Mouse (Mus musculus) brain, embryonic 14.5 days (tissue): Measurements from ENCODE around the gene Cilp2.

Experiments
- CTCF ChIP-seq: fragments of 200-500 bp; IDR thresholded peaks from 2 replicates; pipeline ENCODE4 v1.5.1; 2012; ENCODE audit warnings: inconsistent platforms, mild to moderate bottlenecking, moderate library complexity, borderline replicate concordance; ENCODE audit not compliant: insufficient read depth, insufficient read length; ENCODE audit errors: extremely low read depth
- POLR2A ChIP-seq: fragments of 200-500 bp; IDR thresholded peaks from 2 replicates; pipeline ENCODE4 v1.6.1; 2012; ENCODE audit warnings: mild to moderate bottlenecking, inconsistent platforms, borderline replicate concordance; ENCODE audit not compliant: poor library complexity, insufficient read depth, insufficient read length, severe bottlenecking; ENCODE audit errors: extremely low read depth

DNA sequence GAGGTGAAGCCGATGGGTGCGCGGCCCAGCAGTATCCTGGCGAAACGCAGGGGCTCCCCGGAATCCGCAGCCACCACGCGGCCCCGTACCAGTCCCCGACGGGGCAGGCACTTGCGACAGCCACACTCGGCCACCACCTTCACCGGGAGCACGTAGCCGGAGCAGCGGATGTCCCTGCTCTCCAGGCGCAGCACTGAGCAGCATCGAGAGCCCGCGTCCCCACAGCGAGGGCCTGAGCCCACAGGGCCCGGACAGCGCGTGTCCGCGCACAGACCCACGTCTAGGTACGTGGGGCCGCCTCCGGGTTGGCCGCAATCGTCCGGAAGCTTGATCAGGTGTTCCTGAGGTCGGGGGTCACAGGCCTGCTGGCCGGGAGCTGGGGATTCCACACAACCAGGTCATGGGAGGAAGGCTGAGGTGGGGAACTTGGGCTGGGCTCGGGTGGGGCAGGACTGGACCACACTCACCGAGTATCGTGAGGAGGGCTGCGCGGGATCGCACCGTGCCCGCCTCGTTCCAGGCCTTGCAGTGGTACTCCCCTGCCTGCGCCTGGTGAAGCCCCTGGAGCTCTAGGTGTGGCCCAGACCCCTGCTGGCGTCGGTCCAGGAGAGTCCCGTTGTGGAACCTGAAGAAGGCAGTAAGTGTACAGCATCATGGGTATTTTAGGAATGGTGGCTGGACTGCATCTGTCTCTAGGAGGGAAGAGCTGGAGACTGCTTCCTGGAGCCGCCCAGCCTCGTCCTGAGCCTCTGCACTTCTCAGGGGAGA is 4.5 kb downstream of the Cilp2 start:
- no peak for TF ChIP-seq CTCF
- TF ChIP-seq POLR2A = no peak
